Mouse (Mus musculus): Measurements from ENCODE around the gene Tlr12. TPM values are rescaled to one million over a fixed set of nuclear protein-coding genes. Genes with fewer than 3 reads are reported as not detected.

Tlr12 gene
- 1.7 to 2.8 TPM (median 2.3 TPM) in 4 replicates for total RNA-seq (2023; ENCODE audit: inconsistent age)

GRCm38 (mm10) chr4:128618246-128618911 lies at the start of gene Tlr12:
Gene Tlr12 (minus strand): TSS chr4:128618619.

GRCm38 (mm10) chr4:128654505-128655381 lies 36.3 kb upstream of the Tlr12 start, which contains the start of gene Phc2:
Gene Phc2 (plus strand): TSS chr4:128654702.

GRCm38 (mm10) chr4:128609925-128610402 lies 8.5 kb downstream of the Tlr12 start, which contains the start of gene Zscan20:
Gene Zscan20 (minus strand): TSS chr4:128610098.

Other genes starting within 250 kb of the Tlr12 start
- 22.4 to 27.5 TPM (median 25.8 TPM) in 4 replicates for gene Zscan20, start 8.5 kb downstream of the Tlr12 start, total RNA-seq (2023; ENCODE audit: inconsistent age)
- gene Phc2, start 36.1 kb upstream of the Tlr12 start, total RNA-seq (2023; ENCODE audit: inconsistent age) = 131 to 141 TPM (median 135 TPM) in 4 replicates
- 3.0 to 4.6 TPM (median 3.5 TPM) in 4 replicates for gene A3galt2, start 136.7 kb upstream of the Tlr12 start, total RNA-seq (2023; ENCODE audit: inconsistent age)
- gene Zfp362, start 187.4 kb upstream of the Tlr12 start, total RNA-seq (2023; ENCODE audit: inconsistent age) = 41.0 to 49.4 TPM (median 44.2 TPM) in 4 replicates

Measured in B cell, adult (primary cell).